Mouse (Mus musculus) midbrain, embryonic 13.5 days (tissue): ENCODE measurements around the gene E130208F15Rik. TPM values are rescaled to one million over a fixed set of nuclear protein-coding genes. Genes with fewer than 3 reads are reported as not detected.

Experiments
- polyA plus RNA-seq: library from polyadenylated mRNA; unstranded; fragments of >200 nt; fragmentation: Nextera tagmentation; extraction: Ambion mirVana; gene quantifications from 2 replicates; pipeline ENCODE4 v1.2.1, GENCODE M21; 2015

Gene E130208F15Rik
- polyA plus RNA-seq, 1 experiment from 2014 or later = not detected

Other genes with a start within 250 kb of the E130208F15Rik start
- gene Zfp82, start 248.8 kb upstream of the E130208F15Rik start, polyA plus RNA-seq = 11.7 and 13.8 TPM in 2 replicates
- 1.1 and 4.4 TPM in 2 replicates for gene Gm26920, start 231.3 kb upstream of the E130208F15Rik start, polyA plus RNA-seq
- 19.3 and 20.4 TPM in 2 replicates for gene Zfp566, start 231.2 kb upstream of the E130208F15Rik start, polyA plus RNA-seq
- gene Zfp260, start 227.0 kb upstream of the E130208F15Rik start, polyA plus RNA-seq = 112 and 115 TPM in 2 replicates
- gene Zfp382, start 199.8 kb upstream of the E130208F15Rik start, polyA plus RNA-seq = 16.1 and 19.4 TPM in 2 replicates
- gene Zfp146, start 152.0 kb upstream of the E130208F15Rik start, polyA plus RNA-seq = 18.9 and 22.8 TPM in 2 replicates
- gene Cox7a1, start 137.6 kb upstream of the E130208F15Rik start, polyA plus RNA-seq = 3.0 and 4.4 TPM in 2 replicates
- gene Capns1, start 122.9 kb upstream of the E130208F15Rik start, polyA plus RNA-seq = 57.2 and 64.1 TPM in 2 replicates
- gene Polr2i, start 89.8 kb upstream of the E130208F15Rik start, polyA plus RNA-seq = 181 and 186 TPM in 2 replicates
- gene Tbcb, start 89.5 kb upstream of the E130208F15Rik start, polyA plus RNA-seq = 359 and 362 TPM in 2 replicates
- not detected in 2 replicates for gene Ovol3, start 86.0 kb upstream of the E130208F15Rik start, polyA plus RNA-seq
- gene Thap8, start 41.6 kb upstream of the E130208F15Rik start, polyA plus RNA-seq = 0.68 and 0.79 TPM in 2 replicates
- gene Wdr62, start 41.3 kb upstream of the E130208F15Rik start, polyA plus RNA-seq = 5.9 and 6.4 TPM in 2 replicates
- gene Clip3, start 30.0 kb upstream of the E130208F15Rik start, polyA plus RNA-seq = 92.0 and 99.2 TPM in 2 replicates
- gene Alkbh6, start 13.0 kb upstream of the E130208F15Rik start, polyA plus RNA-seq = 128 and 132 TPM in 2 replicates
- 10.8 and 11.7 TPM in 2 replicates for gene Syne4, start 6.9 kb upstream of the E130208F15Rik start, polyA plus RNA-seq
- gene Sdhaf1, start 2.2 kb downstream of the E130208F15Rik start, polyA plus RNA-seq = 21.2 and 23.6 TPM in 2 replicates
- gene Lrfn3, start 41.0 kb downstream of the E130208F15Rik start, polyA plus RNA-seq = 11.4 and 13.0 TPM in 2 replicates
- 21.0 and 23.8 TPM in 2 replicates for gene Tyrobp, start 92.0 kb downstream of the E130208F15Rik start, polyA plus RNA-seq
- gene Hcst, start 98.1 kb downstream of the E130208F15Rik start, polyA plus RNA-seq = 0.54 TPM in 1 of 2 replicates, not detected in the other
- 1.2 and 1.3 TPM in 2 replicates for gene Nfkbid, start 100.0 kb downstream of the E130208F15Rik start, polyA plus RNA-seq
- 521 and 559 TPM in 2 replicates for gene Aplp1, start 123.8 kb downstream of the E130208F15Rik start, polyA plus RNA-seq
- gene Kirrel2, start 135.9 kb downstream of the E130208F15Rik start, polyA plus RNA-seq = 3.1 and 3.6 TPM in 2 replicates
- gene Nphs1, start 136.6 kb downstream of the E130208F15Rik start, polyA plus RNA-seq = 0.78 and 0.94 TPM in 2 replicates
- not detected in 2 replicates for gene Prodh2, start 171.9 kb downstream of the E130208F15Rik start, polyA plus RNA-seq
- 106 and 114 TPM in 2 replicates for gene Arhgap33, start 213.3 kb downstream of the E130208F15Rik start, polyA plus RNA-seq
- 5.7 and 6.6 TPM in 2 replicates for gene Hspb6, start 230.4 kb downstream of the E130208F15Rik start, polyA plus RNA-seq
- 8.7 and 12.3 TPM in 2 replicates for gene Proser3, start 230.6 kb downstream of the E130208F15Rik start, polyA plus RNA-seq
- gene Lin37, start 238.1 kb downstream of the E130208F15Rik start, polyA plus RNA-seq = 54.4 and 60.4 TPM in 2 replicates
- gene U2af1l4, start 241.6 kb downstream of the E130208F15Rik start, polyA plus RNA-seq = 92.5 and 102 TPM in 2 replicates
- 20.7 and 22.6 TPM in 2 replicates for gene Gm49396, start 241.6 kb downstream of the E130208F15Rik start, polyA plus RNA-seq
- 131 and 133 TPM in 2 replicates for gene Psenen, start 241.9 kb downstream of the E130208F15Rik start, polyA plus RNA-seq
- 4.8 and 6.6 TPM in 2 replicates for gene Igflr1, start 243.7 kb downstream of the E130208F15Rik start, polyA plus RNA-seq